22 mouse cellular contexts compared by ENCODE assay signal in the genomic region with DNA sequence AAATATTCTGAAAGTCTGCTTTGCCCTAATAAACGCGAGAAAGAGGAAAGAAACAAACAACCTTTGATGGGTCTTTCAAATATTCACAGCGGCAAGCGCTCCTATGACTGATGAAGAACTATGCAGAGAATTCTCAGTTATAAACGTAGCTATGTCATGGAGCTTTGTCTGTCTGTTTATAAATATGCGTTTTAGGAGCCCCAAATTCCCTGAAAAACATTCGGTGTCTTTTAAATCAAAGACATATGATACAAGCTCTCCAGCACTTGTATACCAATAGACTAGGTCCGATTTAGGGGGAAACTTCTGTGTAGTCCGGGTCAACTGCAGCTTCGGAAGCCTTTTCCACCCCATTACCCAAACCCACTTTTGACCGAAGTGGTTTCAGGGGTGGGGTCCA. TPM values are rescaled to one million over a fixed set of nuclear protein-coding genes. Genes with fewer than 3 reads are reported as not detected.
DNase-seq lines count a peak whose midpoint lies in the region; ATAC-seq lines count a peak whose summit lies in the region.
"Had no signal": no experiment of that assay in that cellular context is flagged by ENCODE, and none has a peak within 500 bp of the region (broad histone marks: within the 10 kb centered on the region; RNA-seq: fewer than 3 reads in every experiment).

No protein-coding gene starts in this region.

- no peak overlapping the region for H3K9ac ChIP-seq in kidney, embryonic 15.5 days
- no peak overlapping the region for H3K9ac ChIP-seq in midbrain, embryonic 14.5 days (replicated peaks; ENCODE audit: low read length)
- no peak overlapping the region for H3K9ac ChIP-seq in midbrain, embryonic 15.5 days
- H3K9ac ChIP-seq in embryonic facial prominence, embryonic 15.5 days = no peak overlapping the region
- H3K9ac ChIP-seq: heart, embryonic 12.5 days; hindbrain, embryonic 13.5 days; liver, postnatal 0 days; stomach, embryonic 15.5 days had no signal

- peaks cover 26% of the 10 kb centered on the region for H3K4me1 ChIP-seq in kidney, embryonic 15.5 days
- peaks cover 4% of the 10 kb centered on the region; the same call in 1 of the 2 replicates for H3K4me1 ChIP-seq in midbrain, embryonic 14.5 days (ENCODE audit: control insufficient read depth, insufficient read depth, low read length)
- H3K4me1 ChIP-seq in midbrain, embryonic 15.5 days = peaks cover 16% of the 10 kb centered on the region
- H3K4me1 ChIP-seq in embryonic facial prominence, embryonic 15.5 days = peaks cover 11% of the 10 kb centered on the region; the same call in 1 of the 2 replicates

- DNase-seq in embryo, embryonic 10.5 days (ENCODE audit: low spot score) = peak; percentile 50
- no peak for DNase-seq in embryo, embryonic 9.5 days (ENCODE audit: extremely low spot score)
- no peak for DNase-seq in kidney, postnatal 36 days
- peak; percentile 18 for DNase-seq in midbrain, embryonic 14.5 days
- DNase-seq in cerebellum, adult 9-10 months = no peak
- DNase-seq: adrenal gland, adult 2 months; cerebellum, adult 9-11 months; gastrocnemius, postnatal 10 days; heart, postnatal 14 days; kidney, postnatal 10 days; liver, postnatal 0 days; lung, postnatal 14 days had no signal

- no peaks in the 10 kb centered on the region for H3K36me3 ChIP-seq in kidney, embryonic 15.5 days
- H3K36me3 ChIP-seq in midbrain, embryonic 14.5 days (ENCODE audit: control insufficient read depth, insufficient read depth, low read length) = no peaks in the 10 kb centered on the region
- no peaks in the 10 kb centered on the region for H3K36me3 ChIP-seq in midbrain, embryonic 15.5 days (replicated peaks)
- H3K36me3 ChIP-seq in embryonic facial prominence, embryonic 15.5 days = no peaks in the 10 kb centered on the region
- H3K36me3 ChIP-seq: heart, embryonic 12.5 days; hindbrain, embryonic 13.5 days; stomach, embryonic 15.5 days had no signal

- H3K4me2 ChIP-seq in kidney, embryonic 15.5 days = peak overlapping the region; percentile 70; the same call in 1 of the 2 replicates
- no peak overlapping the region for H3K4me2 ChIP-seq in midbrain, embryonic 14.5 days (ENCODE audit: low read length)
- no peak overlapping the region for H3K4me2 ChIP-seq in midbrain, embryonic 15.5 days
- peak overlapping the region; percentile 46 for H3K4me2 ChIP-seq in embryonic facial prominence, embryonic 15.5 days (replicated peaks)
- H3K4me2 ChIP-seq: hindbrain, embryonic 13.5 days; stomach, embryonic 15.5 days had no signal

- no peak for ATAC-seq in kidney, embryonic 15.5 days (replicated peaks; ENCODE audit: low FRiP score)
- no peak for ATAC-seq in midbrain, embryonic 14.5 days (ENCODE audit: low FRiP score, low TSS enrichment)
- no peak for ATAC-seq in midbrain, embryonic 15.5 days (replicated peaks)
- no peak for ATAC-seq in embryonic facial prominence, embryonic 15.5 days (ENCODE audit: insufficient number of reproducible peaks, low FRiP score, low TSS enrichment, low read depth)
- ATAC-seq: liver, postnatal 0 days had no signal

- H3K4me3 ChIP-seq in kidney, embryonic 15.5 days (replicated peaks) = peak overlapping the region; percentile 53; the same call in 1 of the 2 replicates
- H3K4me3 ChIP-seq in midbrain, embryonic 14.5 days (replicated peaks; ENCODE audit: low read depth, low read length) = no peak overlapping the region
- no peak overlapping the region for H3K4me3 ChIP-seq in midbrain, embryonic 15.5 days
- H3K4me3 ChIP-seq in embryonic facial prominence, embryonic 15.5 days (replicated peaks) = peak overlapping the region; percentile 54
- H3K4me3 ChIP-seq: erythroblast, embryonic 14.5 days; hindbrain, embryonic 13.5 days; megakaryocyte, embryonic 14.5 days; stomach, embryonic 15.5 days had no signal

- WGBS in kidney, embryonic 15.5 days = 4% methylated on average over 11 of the region's 11 CpGs
- 2% methylated on average over 11 of the region's 11 CpGs for WGBS in midbrain, embryonic 14.5 days
- 4% methylated on average over 11 of the region's 11 CpGs for WGBS in midbrain, embryonic 15.5 days
- 2% methylated on average over 11 of the region's 11 CpGs for whole genome bisulfite sequencing in embryonic facial prominence, embryonic 15.5 days

- H3K9me3 ChIP-seq in kidney, embryonic 15.5 days (replicated peaks) = no peaks in the 10 kb centered on the region
- no peaks in the 10 kb centered on the region for H3K9me3 ChIP-seq in midbrain, embryonic 14.5 days (ENCODE audit: control insufficient read depth, low read length)
- H3K9me3 ChIP-seq in midbrain, embryonic 15.5 days = no peaks in the 10 kb centered on the region
- no peaks in the 10 kb centered on the region for H3K9me3 ChIP-seq in embryonic facial prominence, embryonic 15.5 days (replicated peaks)
- H3K9me3 ChIP-seq: heart, embryonic 12.5 days; hindbrain, embryonic 13.5 days; stomach, embryonic 15.5 days had no signal

- H3K27me3 ChIP-seq in kidney, embryonic 15.5 days = peaks cover 92% of the 10 kb centered on the region
- H3K27me3 ChIP-seq in midbrain, embryonic 14.5 days (ENCODE audit: control insufficient read depth, insufficient read depth, low read length) = peaks cover 79% of the 10 kb centered on the region
- H3K27me3 ChIP-seq in midbrain, embryonic 15.5 days (replicated peaks) = peaks cover 65% of the 10 kb centered on the region
- peaks cover 45% of the 10 kb centered on the region for H3K27me3 ChIP-seq in embryonic facial prominence, embryonic 15.5 days

- no peak overlapping the region for H3K27ac ChIP-seq in kidney, embryonic 15.5 days
- H3K27ac ChIP-seq in midbrain, embryonic 14.5 days (replicated peaks; ENCODE audit: low read depth, low read length) = no peak overlapping the region
- H3K27ac ChIP-seq in midbrain, embryonic 15.5 days = no peak overlapping the region
- H3K27ac ChIP-seq in embryonic facial prominence, embryonic 15.5 days (replicated peaks) = peak overlapping the region; percentile 93
- H3K27ac ChIP-seq: hindbrain, embryonic 13.5 days; stomach, embryonic 15.5 days had no signal

RNA-seq across cellular contexts. Expression of a gene that starts 0.9 kb away (rescaled TPM):
- 28.6 and 29.9 TPM in 2 replicates for polyA plus RNA-seq in kidney, embryonic 15.5 days (2015; fragmentation: Nextera tagmentation; extraction: Ambion mirVana)
- not detected in 2 replicates for polyA plus RNA-seq in midbrain, embryonic 14.5 days (2014; fragmentation: Nextera tagmentation; extraction: Ambion mirVana)
- polyA plus RNA-seq in midbrain, embryonic 15.5 days (2015; fragmentation: Nextera tagmentation; extraction: Ambion mirVana) = 0.14 and 0.57 TPM in 2 replicates
- polyA plus RNA-seq in embryonic facial prominence, embryonic 15.5 days (2015; fragmentation: Nextera tagmentation; extraction: Ambion mirVana) = 101 and 118 TPM in 2 replicates
- polyA plus RNA-seq: adrenal gland, adult 2 months; erythroblast, embryonic 14.5 days; liver, adult 2 months; liver, postnatal 0 days; neural tube, embryonic 14.5 days had no signal

Comparison
In these comparisons a context has a peak if more than half of its experiments do, and no peak if none do; other contexts are left out.
1. DNase-seq: peak in embryo, embryonic 10.5 days (single experiment) and midbrain, embryonic 14.5 days (single experiment); none in embryo, embryonic 9.5 days (single experiment), kidney, postnatal 36 days (0 of 2) and cerebellum, adult 9-10 months (single experiment).
2. H3K4me2 ChIP-seq: peak in kidney, embryonic 15.5 days (single experiment) and embryonic facial prominence, embryonic 15.5 days (single experiment); none in midbrain, embryonic 14.5 days (single experiment) and midbrain, embryonic 15.5 days (single experiment).
3. H3K4me3 ChIP-seq: peak in kidney, embryonic 15.5 days (single experiment) and embryonic facial prominence, embryonic 15.5 days (single experiment); none in midbrain, embryonic 14.5 days (single experiment) and midbrain, embryonic 15.5 days (single experiment).
4. RNA of a gene that starts 0.9 kb away (polyA plus RNA-seq): 101 to 118 TPM in embryonic facial prominence, embryonic 15.5 days and 28.6 to 29.9 TPM in kidney, embryonic 15.5 days; 0.14 to 0.57 TPM in midbrain, embryonic 15.5 days and not detected in midbrain, embryonic 14.5 days; every median in the first group is over 10 times any median in the second.